Mouse (Mus musculus) embryo, embryonic 10 days (tissue): ENCODE measurements around the gene Tmem169.
"Not testable (repeated sequence)": the region's sequence is repeated elsewhere in the genome, so short reads cannot be mapped to it uniquely, and the experiment has no call there.

ENCODE experiments used
- DNase-seq: peaks from one replicate; pipeline ENCODE4 v3.0.0-alpha.2; 2015; ENCODE audit warnings: low spot score

Gene Tmem169

GRCm38 (mm10) chr1:72283992-72284485 lies at the start of gene Tmem169, which contains the start of gene Pecr:
Tmem169 (plus strand) TSS chr1:72284369.
Pecr (minus strand) TSS chr1:72284314.
- DNase-seq, result peak; percentile 92

- peak; percentile 92 for DNase-seq
These were observed 47.7 kb upstream of the Tmem169 start for GRCm38 (mm10) chr1:72236363-72237006.

- DNase-seq, result peak; percentile 44
These were observed 47.0 kb upstream of the Tmem169 start for GRCm38 (mm10) chr1:72237007-72237775.

GRCm38 (mm10) chr1:72238016-72238580 lies 46.1 kb upstream of the Tmem169 start:
- no peak for DNase-seq

GRCm38 (mm10) chr1:72239113-72239512 lies 45.1 kb upstream of the Tmem169 start:
- DNase-seq, result not testable (repeated sequence)

- no peak for DNase-seq
These were observed 41.5 kb upstream of the Tmem169 start for GRCm38 (mm10) chr1:72242581-72243143.

GRCm38 (mm10) chr1:72243656-72244316 lies 40.4 kb upstream of the Tmem169 start:
- DNase-seq, result peak; percentile 99

GRCm38 (mm10) chr1:72244317-72245036 lies 39.7 kb upstream of the Tmem169 start:
- DNase-seq, result peak; percentile 89

GRCm38 (mm10) chr1:72248226-72248737 lies 35.9 kb upstream of the Tmem169 start:
- DNase-seq, result not testable (repeated sequence)

GRCm38 (mm10) chr1:72251806-72252205 lies 32.4 kb upstream of the Tmem169 start:
- no peak for DNase-seq

GRCm38 (mm10) chr1:72253881-72254491 lies 30.2 kb upstream of the Tmem169 start:
- peak; percentile 29 for DNase-seq

GRCm38 (mm10) chr1:72254545-72255061 lies 29.6 kb upstream of the Tmem169 start:
- peak; percentile 96 for DNase-seq

- peak; percentile 95 for DNase-seq
These were observed 28.9 kb upstream of the Tmem169 start for GRCm38 (mm10) chr1:72255062-72255853.

- no peak for DNase-seq
These were observed 28.4 kb upstream of the Tmem169 start for GRCm38 (mm10) chr1:72255854-72256175.

- no peak for DNase-seq
These were observed 27.6 kb upstream of the Tmem169 start for GRCm38 (mm10) chr1:72256381-72257256.

GRCm38 (mm10) chr1:72263099-72263498 lies 21.1 kb upstream of the Tmem169 start:
- DNase-seq, result no peak

GRCm38 (mm10) chr1:72278085-72278484 lies 6.1 kb upstream of the Tmem169 start:
- no peak for DNase-seq

GRCm38 (mm10) chr1:72282604-72283003 lies 1.6 kb upstream of the Tmem169 start:
- no peak for DNase-seq

- no peak for DNase-seq
These were observed 370 bp downstream of the Tmem169 start for GRCm38 (mm10) chr1:72284539-72284938.
